Mouse (Mus musculus) large intestine, adult 2 months (tissue): ENCODE measurements around the gene Syce1. TPM values are rescaled to one million over a fixed set of nuclear protein-coding genes. Genes with fewer than 3 reads are reported as not detected.
"Not testable (repeated sequence)": the region's sequence is repeated elsewhere in the genome, so short reads cannot be mapped to it uniquely, and the experiment has no call there.

Source experiments
- DNase-seq: peaks from one replicate; pipeline ENCODE4 v3.0.0-alpha.2; 2012; ENCODE audit warnings: low read depth, low spot score
- WGBS: fragments of 180-500 bp; shearing (Covaris S2); methylation state at CpG from one replicate; pipeline ENCODE4 v1.1.7; 2018; 5-methylcytosine and 5-hydroxymethylcytosine counted together
- polyA plus RNA-seq: library from polyadenylated mRNA; depleted of rRNA; stranded (reverse); fragments of >200 nt; gene quantifications from 2 replicates; pipeline ENCODE4 v1.2.3, GENCODE M21; 2012; rRNA removed

The Syce1 gene
- polyA plus RNA-seq, 1 experiment: not detected

- no peak for DNase-seq
- WGBS: 85% methylated on average over 7 of the region's 7 CpGs
Measured at GRCm38 (mm10) chr7:140788053-140788435, 392 bp upstream of the Syce1 start.

GRCm38 (mm10) chr7:140780548-140780947 is 7.1 kb downstream of the Syce1 start:
- DNase-seq: no peak
- WGBS: 71% methylated on average over 4 of the region's 4 CpGs

- 67% methylated on average over 12 of the region's 12 CpGs for WGBS
Measured at GRCm38 (mm10) chr7:140765888-140766739, 21.5 kb downstream of the Syce1 start.

GRCm38 (mm10) chr7:140765391-140765790 is 22.3 kb downstream of the Syce1 start:
- not testable (repeated sequence) for DNase-seq
- 58% methylated on average over 1 of the region's 1 CpGs for WGBS

More at GRCm38 (mm10) chr7:140765888-140766739, 21.5 kb downstream of the Syce1 start:
- DNase-seq: no peak

GRCm38 (mm10) chr7:140763447-140764020 is 24.1 kb downstream of the Syce1 start, which contains the start of gene Cyp2e1:
Gene Cyp2e1, plus strand, starts transcription at chr7:140763739.
- DNase-seq: no peak
- WGBS: 62% methylated on average over 7 of the region's 7 CpGs

GRCm38 (mm10) chr7:140760647-140761046 is 27.0 kb downstream of the Syce1 start:
- no peak for DNase-seq

GRCm38 (mm10) chr7:140756151-140756854 is 31.3 kb downstream of the Syce1 start:
- no peak for DNase-seq
- WGBS: 45% methylated on average over 4 of the region's 4 CpGs

GRCm38 (mm10) chr7:140754556-140754955 is 33.1 kb downstream of the Syce1 start:
- DNase-seq: no peak

GRCm38 (mm10) chr7:140748827-140749160 is 38.9 kb downstream of the Syce1 start:
- WGBS: 76% methylated on average over 3 of the region's 3 CpGs
- DNase-seq: no peak

- 79% methylated on average over 6 of the region's 6 CpGs for WGBS
- DNase-seq: no peak
Measured at GRCm38 (mm10) chr7:140748116-140748826, 39.4 kb downstream of the Syce1 start.

- 77% methylated on average over 3 of the region's 3 CpGs for WGBS
- DNase-seq: no peak
Measured at GRCm38 (mm10) chr7:140747402-140747801, 40.2 kb downstream of the Syce1 start.

GRCm38 (mm10) chr7:140733162-140733561 is 54.5 kb downstream of the Syce1 start:
- WGBS: 71% methylated on average over 2 of the region's 2 CpGs
- DNase-seq: no peak

Other genes with a start within 250 kb of the Syce1 start
- not detected in 2 replicates for gene Olfr538, start 220.0 kb downstream of the Syce1 start, polyA plus RNA-seq
- gene Olfr46, start 186.6 kb downstream of the Syce1 start, polyA plus RNA-seq: not detected in 2 replicates
- gene Olfr61, start 158.9 kb downstream of the Syce1 start, polyA plus RNA-seq: not detected in 2 replicates
- not detected in 2 replicates for gene Olfr53, start 141.4 kb downstream of the Syce1 start, polyA plus RNA-seq
- gene Olfr539, start 127.9 kb downstream of the Syce1 start, polyA plus RNA-seq: not detected in 2 replicates
- not detected in 2 replicates for gene Olfr45, start 105.9 kb downstream of the Syce1 start, polyA plus RNA-seq
- not detected in 2 replicates for gene Olfr541, start 90.6 kb downstream of the Syce1 start, polyA plus RNA-seq
- 0.75 and 1.4 TPM in 2 replicates for gene Cyp2e1, start 24.1 kb downstream of the Syce1 start, polyA plus RNA-seq
- 0.15 and 0.20 TPM in 2 replicates for gene Zfp941, start 34.3 kb upstream of the Syce1 start, polyA plus RNA-seq
- gene Urah, start 47.2 kb upstream of the Syce1 start, polyA plus RNA-seq: 47.2 and 49.4 TPM in 2 replicates
- gene Scgb1c1, start 57.7 kb upstream of the Syce1 start, polyA plus RNA-seq: not detected in 2 replicates
- gene Odf3, start 60.0 kb upstream of the Syce1 start, polyA plus RNA-seq: not detected in 2 replicates
- not detected in 2 replicates for gene Gm45785, start 68.5 kb upstream of the Syce1 start, polyA plus RNA-seq
- 93.2 and 103 TPM in 2 replicates for gene Ric8a, start 69.1 kb upstream of the Syce1 start, polyA plus RNA-seq
- gene Bet1l, start 69.7 kb upstream of the Syce1 start, polyA plus RNA-seq: 22.0 and 22.5 TPM in 2 replicates
- gene Psmd13, start 94.1 kb upstream of the Syce1 start, polyA plus RNA-seq: 79.6 and 86.8 TPM in 2 replicates
- gene Sirt3, start 94.5 kb upstream of the Syce1 start, polyA plus RNA-seq: 18.4 and 23.3 TPM in 2 replicates
- gene Cox8b, start 112.6 kb upstream of the Syce1 start, polyA plus RNA-seq: 3.4 and 4.4 TPM in 2 replicates
- 93.6 and 138 TPM in 2 replicates for gene Nlrp6, start 133.1 kb upstream of the Syce1 start, polyA plus RNA-seq
- gene Pgghg, start 153.5 kb upstream of the Syce1 start, polyA plus RNA-seq: 20.5 and 23.1 TPM in 2 replicates
- gene Ifitm5, start 162.4 kb upstream of the Syce1 start, polyA plus RNA-seq: 0.86 and 0.95 TPM in 2 replicates
- gene Gm45717, start 168.1 kb upstream of the Syce1 start, polyA plus RNA-seq: not detected in 2 replicates
- gene Ifitm2, start 168.1 kb upstream of the Syce1 start, polyA plus RNA-seq: 596 and 675 TPM in 2 replicates
- gene Ifitm1, start 179.4 kb upstream of the Syce1 start, polyA plus RNA-seq: 138 and 161 TPM in 2 replicates
- 306 and 461 TPM in 2 replicates for gene Ifitm3, start 222.9 kb upstream of the Syce1 start, polyA plus RNA-seq
- 6.3 and 8.3 TPM in 2 replicates for gene Ifitm6, start 230.1 kb upstream of the Syce1 start, polyA plus RNA-seq
- not detected in 2 replicates for gene Gm17387, start 241.3 kb upstream of the Syce1 start, polyA plus RNA-seq